Mouse (Mus musculus): ENCODE measurements around the gene Cib2.

DNA sequence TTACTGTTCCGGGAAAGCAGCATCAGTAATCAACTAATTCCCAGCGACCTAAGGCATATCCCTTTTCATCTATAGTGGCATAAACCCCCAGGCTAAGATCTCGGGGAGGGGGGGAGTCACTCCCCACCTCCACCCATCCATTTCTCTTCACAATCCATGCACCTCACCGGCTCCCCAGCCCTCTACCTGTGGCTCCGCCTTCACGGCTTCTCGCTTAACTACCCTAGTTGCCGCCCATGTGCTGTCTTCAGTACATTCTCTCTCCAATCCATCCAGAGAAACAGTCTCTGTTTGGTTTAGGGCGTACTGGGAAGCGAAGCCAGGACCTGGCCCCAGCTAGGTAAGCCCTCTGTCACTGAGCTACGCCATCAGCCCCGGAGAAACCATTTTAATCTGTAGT is 57.1 kb downstream of the Cib2 start:
- no peak for TF ChIP-seq GATA1 (IDR thresholded peaks at IDR 0.05; ENCODE audit: borderline replicate concordance, low read length)
- no peak for TF ChIP-seq FLI1 (IDR thresholded peaks at IDR 0.05; ENCODE audit: low read length)

All from megakaryocyte, embryonic 14.5 days (primary cell).